Mouse (Mus musculus) lung, adult 2 months (tissue): ENCODE measurements at regions not wholly inside any gene's neighbourhood (a gene's known extent, or its start where the extent isn't known, plus 50 kb on each side); places are given as distances from the start of the nearest gene placed in this dataset.

Experiments
- CTCF ChIP-seq: fragments of 200-500 bp; IDR thresholded peaks from 2 replicates; pipeline ENCODE4 v1.5.1; 2011; ENCODE audit warnings: mild to moderate bottlenecking, low read length, control low read depth; ENCODE audit not compliant: insufficient read depth
- POLR2A ChIP-seq: fragments of 200-500 bp; IDR thresholded peaks from 2 replicates; pipeline ENCODE4 v1.6.1; 2011; ENCODE audit warnings: low read depth, mild to moderate bottlenecking, control low read depth, low read length, borderline replicate concordance; ENCODE audit errors: extremely low read depth

DNA sequence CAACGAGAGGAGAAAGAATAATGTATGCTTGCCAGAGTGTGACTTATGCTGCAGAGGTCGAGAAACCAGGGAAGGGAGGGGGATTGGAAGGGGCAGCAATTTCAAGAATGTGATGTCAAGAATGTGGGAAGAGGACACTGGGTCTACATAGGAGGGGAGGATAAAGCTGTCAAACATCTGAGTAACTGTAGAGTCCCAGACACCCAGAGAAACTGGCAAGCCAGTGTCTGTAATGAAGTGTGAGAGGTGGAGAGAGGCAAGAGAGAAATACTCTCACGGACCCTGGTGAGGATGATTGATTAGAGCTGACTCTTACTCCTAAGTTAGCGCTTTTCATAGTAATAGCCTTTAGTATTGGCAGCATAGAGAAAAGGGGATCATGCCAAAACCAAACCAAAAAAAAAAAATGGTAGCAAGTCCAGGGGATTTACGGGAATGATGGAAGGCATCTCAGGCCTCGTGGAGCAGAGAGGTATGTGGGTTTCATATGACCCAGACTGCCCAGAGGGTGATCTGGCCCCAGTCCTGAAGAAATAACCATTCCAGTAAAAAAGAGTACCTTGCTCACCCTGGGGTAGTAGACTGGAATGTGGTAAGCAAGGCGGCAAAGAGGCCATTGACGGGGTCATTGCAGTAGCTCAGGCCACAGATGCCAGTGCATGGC, 146.2 kb upstream of the Serp2 start:
- TF ChIP-seq CTCF: no peak
- TF ChIP-seq POLR2A: no peak
